ENCODE assay signal across 9 mouse cellular contexts in genomic region chr15:95762661-95763303, GRCm38 (mm10). TPM values are rescaled to one million over a fixed set of nuclear protein-coding genes. Genes with fewer than 3 reads are reported as not detected.
DNase-seq lines count a peak whose midpoint lies in the region; ATAC-seq lines count a peak whose summit lies in the region.
"Had no signal": no experiment of that assay in that cellular context is flagged by ENCODE, and none has a peak within 500 bp of the region (broad histone marks: within the 10 kb centered on the region; RNA-seq: fewer than 3 reads in every experiment).

No protein-coding gene starts in this region.

- no peak for ATAC-seq in embryonic facial prominence, embryonic 11.5 days (replicated peaks; ENCODE audit: insufficient number of reproducible peaks, low FRiP score, low TSS enrichment, low read depth)
- ATAC-seq in heart, embryonic 15.5 days (replicated peaks; ENCODE audit: insufficient number of reproducible peaks, insufficient read depth, low FRiP score, low read depth): peak; percentile 64; the same call in 1 of the 2 replicates
- peak; percentile 87; the same call in 1 of the 2 replicates for ATAC-seq in lung, embryonic 15.5 days (ENCODE audit: borderline replicate concordance, extremely low read depth, low FRiP score, low TSS enrichment)

- H3K27me3 ChIP-seq in embryonic facial prominence, embryonic 11.5 days (ENCODE audit: control insufficient read depth, insufficient read depth, low read length): no peaks in the 10 kb centered on the region
- H3K27me3 ChIP-seq in heart, embryonic 15.5 days: 0 out of 2 replicates have a peak, but pooled peaks cover 3% of the 10 kb centered on the region
- H3K27me3 ChIP-seq in lung, embryonic 15.5 days: 0 out of 2 replicates have a peak, but pooled peaks cover 4% of the 10 kb centered on the region

- H3K36me3 ChIP-seq in embryonic facial prominence, embryonic 11.5 days (replicated peaks; ENCODE audit: control insufficient read depth, insufficient read depth, low read depth, low read length): no peaks in the 10 kb centered on the region
- no peaks in the 10 kb centered on the region for H3K36me3 ChIP-seq in heart, embryonic 15.5 days
- no peaks in the 10 kb centered on the region for H3K36me3 ChIP-seq in lung, embryonic 15.5 days

- no peaks in the 10 kb centered on the region for H3K9me3 ChIP-seq in embryonic facial prominence, embryonic 11.5 days (replicated peaks; ENCODE audit: control insufficient read depth, low read length)
- H3K9me3 ChIP-seq in heart, embryonic 15.5 days (replicated peaks): no peaks in the 10 kb centered on the region
- H3K9me3 ChIP-seq in lung, embryonic 15.5 days: no peaks in the 10 kb centered on the region

- H3K4me1 ChIP-seq in embryonic facial prominence, embryonic 11.5 days (ENCODE audit: control insufficient read depth, insufficient read depth, low read length): no peaks in the 10 kb centered on the region
- H3K4me1 ChIP-seq in heart, embryonic 15.5 days (replicated peaks): no peaks in the 10 kb centered on the region
- no peaks in the 10 kb centered on the region for H3K4me1 ChIP-seq in lung, embryonic 15.5 days

- 36% methylated on average over 12 of the region's 12 CpGs for WGBS in embryonic facial prominence, embryonic 11.5 days
- 35% methylated on average over 12 of the region's 12 CpGs for WGBS in heart, embryonic 15.5 days
- WGBS in lung, embryonic 15.5 days: 33% methylated on average over 12 of the region's 12 CpGs

- H3K27ac ChIP-seq in embryonic facial prominence, embryonic 11.5 days (replicated peaks; ENCODE audit: low read depth, low read length): no peak overlapping the region
- H3K27ac ChIP-seq in heart, embryonic 15.5 days: no peak overlapping the region
- H3K27ac ChIP-seq in lung, embryonic 15.5 days: no peak overlapping the region

- H3K9ac ChIP-seq in embryonic facial prominence, embryonic 11.5 days (replicated peaks; ENCODE audit: low read length): no peak overlapping the region
- H3K9ac ChIP-seq in heart, embryonic 15.5 days: no peak overlapping the region
- no peak overlapping the region for H3K9ac ChIP-seq in lung, embryonic 15.5 days

- DNase-seq in CD4-positive helper T cell, adult 2 months (ENCODE audit: low read depth, low spot score): peak; percentile 46
- peak; percentile 81 for DNase-seq in adrenal gland, postnatal 25 days
- peak; percentile 86 for DNase-seq in embryonic facial prominence, embryonic 11.5 days (ENCODE audit: low spot score)
- DNase-seq in kidney, postnatal 4 days: peak; percentile 90 to 91
- DNase-seq in ovary, adult 18-20 months (ENCODE audit: low spot score): peak; percentile 40
- DNase-seq in thymus, postnatal 0 days (ENCODE audit: low spot score): peak; percentile 62

- H3K4me2 ChIP-seq in embryonic facial prominence, embryonic 11.5 days (ENCODE audit: low read depth, low read length): no peak overlapping the region
- H3K4me2 ChIP-seq in heart, embryonic 15.5 days: no peak overlapping the region
- no peak overlapping the region for H3K4me2 ChIP-seq in lung, embryonic 15.5 days

- H3K4me3 ChIP-seq in embryonic facial prominence, embryonic 11.5 days (ENCODE audit: low read depth, low read length): no peak overlapping the region
- H3K4me3 ChIP-seq in heart, embryonic 15.5 days: no peak overlapping the region
- no peak overlapping the region for H3K4me3 ChIP-seq in lung, embryonic 15.5 days
- H3K4me3 ChIP-seq: erythroblast, embryonic 14.5 days had no signal

RNA-seq across cellular contexts. Expression of gene Ano6, which starts 27.9 kb away (rescaled TPM):
- 75.2 and 75.4 TPM in 2 replicates for total RNA-seq in adrenal gland, postnatal 25 days (2021)
- polyA plus RNA-seq in embryonic facial prominence, embryonic 11.5 days (2014; fragmentation: Nextera tagmentation; extraction: Ambion mirVana): 39.6 and 43.9 TPM in 2 replicates
- 27.2 and 34.4 TPM in 2 replicates for polyA plus RNA-seq in heart, embryonic 15.5 days (2015; fragmentation: Nextera tagmentation; extraction: Ambion mirVana)
- polyA plus RNA-seq in lung, embryonic 15.5 days (2015; fragmentation: Nextera tagmentation; extraction: Ambion mirVana): 39.5 and 44.0 TPM in 2 replicates
- 97.9 and 104 TPM in 2 replicates for polyA plus RNA-seq in thymus, postnatal 0 days (2015; fragmentation: Nextera tagmentation; extraction: Ambion mirVana)

Comparison
In these comparisons a context has a peak if more than half of its experiments do, and no peak if none do; other contexts are left out.
1. DNase-seq: peak in every context shown above with its lines; median percentile 90 in kidney, postnatal 4 days; 86 in embryonic facial prominence, embryonic 11.5 days; 81 in adrenal gland, postnatal 25 days; 62 in thymus, postnatal 0 days; 46 in CD4-positive helper T cell, adult 2 months; 40 in ovary, adult 18-20 months.